Mouse (Mus musculus) intestine, embryonic 16.5 days (tissue): ENCODE data around the gene Gm10972. TPM values are rescaled to one million over a fixed set of nuclear protein-coding genes. Genes with fewer than 3 reads are reported as not detected.
"Not testable (repeated sequence)": the region's sequence is repeated elsewhere in the genome, so short reads cannot be mapped to it uniquely, and the experiment has no call there.

Source experiments
- ATAC-seq: fragments of 200-750 bp; cut with Nextera tagmentation; 2 replicates; pipeline ENCODE4 v1.8.0; 2017; ENCODE audit warnings: moderate TSS enrichment, moderate library complexity
- H3K27ac ChIP-seq: fragments of 300-500 bp; sonication (generic); 2 replicates; pipeline ENCODE4 v1.5.1; 2014; ENCODE audit warnings: mild to moderate bottlenecking, low read length
- H3K27me3 ChIP-seq: fragments of 300-500 bp; sonication (generic); replicated peaks from 2 replicates; pipeline ENCODE4 v1.6.1; 2014; ENCODE audit warnings: low read length, control low read depth, mixed read lengths; ENCODE audit not compliant: control insufficient read depth, insufficient read depth
- H3K36me3 ChIP-seq: fragments of 300-500 bp; sonication (generic); 2 replicates; pipeline ENCODE4 v1.6.1; 2014; ENCODE audit warnings: low read length, control low read depth; ENCODE audit not compliant: control insufficient read depth, insufficient read depth
- H3K4me1 ChIP-seq: fragments of 300-500 bp; sonication (generic); 2 replicates; pipeline ENCODE4 v1.6.1; 2014; ENCODE audit warnings: low read length, control low read depth, mixed read lengths; ENCODE audit not compliant: control insufficient read depth, insufficient read depth
- H3K4me2 ChIP-seq: fragments of 300-500 bp; sonication (generic); 2 replicates; pipeline ENCODE4 v1.6.1; 2014; ENCODE audit warnings: low read depth, low read length, control low read depth
- H3K4me3 ChIP-seq: fragments of 300-500 bp; sonication (generic); 2 replicates; pipeline ENCODE4 v1.5.1; 2014; ENCODE audit warnings: mild to moderate bottlenecking, low read length
- H3K9ac ChIP-seq: fragments of 300-500 bp; sonication (generic); 2 replicates; pipeline ENCODE4 v1.6.1; 2014; ENCODE audit warnings: low read depth, low read length
- H3K9me3 ChIP-seq: fragments of 300-500 bp; sonication (generic); 2 replicates; pipeline ENCODE4 v1.6.1; 2016; ENCODE audit warnings: low read length, control low read depth; ENCODE audit not compliant: control insufficient read depth
- WGBS: fragments of 180-500 bp; shearing (Covaris S2); extraction: QIAGEN DNeasy Blood & Tissue Kit; methylation state at CpG from one replicate; pipeline ENCODE4 v1.1.7; 2014; 5-methylcytosine and 5-hydroxymethylcytosine counted together
- polyA plus RNA-seq: library from polyadenylated mRNA; unstranded; fragments of >200 nt; fragmentation: Nextera tagmentation; extraction: Ambion mirVana; gene quantifications from 2 replicates; pipeline ENCODE4 v1.2.1, GENCODE M21; 2015

Gm10972 gene
- polyA plus RNA-seq, 1 experiment from 2014 or later: not detected

DNA sequence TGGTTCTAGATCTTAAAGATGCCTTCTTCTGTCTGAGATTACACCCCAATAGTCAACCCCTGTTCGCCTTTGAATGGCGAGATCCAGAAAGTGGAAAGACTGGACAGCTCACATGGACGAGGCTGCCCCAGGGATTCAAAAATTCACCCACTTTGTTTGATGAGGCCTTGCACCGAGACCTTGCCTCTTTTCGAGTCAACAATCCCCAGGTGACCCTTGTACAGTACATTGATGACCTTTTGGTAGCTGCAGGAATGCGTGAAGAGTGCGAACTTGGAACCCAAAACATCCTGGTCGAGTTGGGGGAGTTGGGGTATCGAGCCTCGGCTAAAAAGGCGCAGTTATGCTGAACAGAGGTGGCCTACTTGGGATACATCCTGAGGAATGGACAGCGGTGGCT is 37.1 kb downstream of the Gm10972 start:
- not testable (repeated sequence) for H3K36me3 ChIP-seq, H3K27ac ChIP-seq, H3K4me2 ChIP-seq, H3K9ac ChIP-seq, H3K4me1 ChIP-seq, ATAC-seq, H3K9me3 ChIP-seq, H3K27me3 ChIP-seq, H3K4me3 ChIP-seq
- WGBS: 87% methylated on average over 12 of the region's 12 CpGs

- H3K27ac ChIP-seq: no peak overlapping the region
- peak overlapping the region; percentile 35 for H3K4me2 ChIP-seq
- H3K36me3 ChIP-seq: no peaks in the 10 kb centered on the region
- 69% methylated on average over 16 of the region's 16 CpGs for WGBS
- H3K9me3 ChIP-seq: no peaks in the 10 kb centered on the region
- ATAC-seq: peak; percentile 77
- H3K27me3 ChIP-seq: no peaks in the 10 kb centered on the region
- peak overlapping the region; percentile 12; the same call in 1 of the 2 replicates for H3K4me3 ChIP-seq
- H3K9ac ChIP-seq: no peak overlapping the region
- peaks cover 8% of the 10 kb centered on the region for H3K4me1 ChIP-seq
These were observed 37.9 kb downstream of the Gm10972 start for GRCm38 (mm10) chr3:94680783-94681182.

DNA sequence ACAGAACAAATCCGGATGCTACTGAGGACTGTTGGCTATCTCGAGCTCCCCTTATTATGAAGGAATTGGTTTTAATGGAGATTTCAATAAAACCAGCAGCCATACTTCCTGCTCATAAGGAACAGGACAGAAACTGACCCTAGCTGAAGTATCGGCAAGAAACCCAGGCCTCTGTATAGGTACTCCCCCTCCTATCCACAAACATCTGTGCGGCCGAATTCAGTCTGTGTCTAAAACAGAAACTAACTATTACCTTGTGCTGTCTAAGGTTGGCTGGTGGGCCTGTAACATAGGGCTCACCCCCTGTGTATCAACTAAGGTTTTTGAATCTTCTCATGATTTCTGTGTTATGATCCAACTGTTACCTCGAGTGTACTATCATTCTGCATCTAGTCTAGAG is 40.7 kb downstream of the Gm10972 start:
- no peak for ATAC-seq
- no peaks in the 10 kb centered on the region for H3K9me3 ChIP-seq
- H3K27ac ChIP-seq: no peak overlapping the region
- peaks cover 8% of the 10 kb centered on the region for H3K4me1 ChIP-seq
- WGBS: 76% methylated on average over 6 of the region's 6 CpGs
- H3K36me3 ChIP-seq: no peaks in the 10 kb centered on the region
- no peak overlapping the region for H3K9ac ChIP-seq
- no peak overlapping the region for H3K4me3 ChIP-seq
- H3K27me3 ChIP-seq: no peaks in the 10 kb centered on the region
- no peak overlapping the region for H3K4me2 ChIP-seq

GRCm38 (mm10) chr3:94685989-94686772 is 43.3 kb downstream of the Gm10972 start:
- not testable (repeated sequence) for H3K4me2 ChIP-seq, H3K27ac ChIP-seq, H3K36me3 ChIP-seq, H3K9me3 ChIP-seq, H3K4me3 ChIP-seq, H3K9ac ChIP-seq, ATAC-seq, H3K4me1 ChIP-seq, H3K27me3 ChIP-seq
- WGBS: 95% methylated on average over 8 of the region's 8 CpGs

- H3K4me3 ChIP-seq, H3K36me3 ChIP-seq, H3K4me2 ChIP-seq, ATAC-seq, H3K9ac ChIP-seq, H3K27me3 ChIP-seq, H3K4me1 ChIP-seq, H3K27ac ChIP-seq, H3K9me3 ChIP-seq: not testable (repeated sequence)
- 93% methylated on average over 3 of the region's 3 CpGs for WGBS
These were observed 45.8 kb downstream of the Gm10972 start for GRCm38 (mm10) chr3:94688698-94689097.

DNA sequence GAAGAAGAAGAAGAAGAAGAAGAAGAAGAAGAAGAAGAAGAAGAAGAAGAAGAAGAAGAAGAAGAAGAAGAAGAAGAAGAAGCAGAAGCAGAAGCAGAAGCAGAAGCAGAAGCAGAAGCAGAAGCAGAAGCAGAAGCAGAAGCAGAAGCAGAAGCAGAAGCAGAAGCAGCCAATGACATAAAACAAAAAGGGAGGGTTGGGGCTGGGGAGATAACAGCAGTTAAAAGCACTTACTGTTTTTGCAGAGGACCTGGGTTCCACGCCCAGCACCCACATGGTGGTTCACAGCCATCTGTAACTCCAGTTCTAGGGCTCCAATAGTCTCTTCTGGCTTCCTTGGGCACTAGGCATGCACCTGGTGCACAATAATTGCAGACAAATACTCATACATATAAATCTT is 46.3 kb downstream of the Gm10972 start:
- not testable (repeated sequence) for ATAC-seq, H3K9ac ChIP-seq, H3K9me3 ChIP-seq, H3K4me1 ChIP-seq, H3K27ac ChIP-seq, H3K27me3 ChIP-seq, H3K4me3 ChIP-seq, H3K4me2 ChIP-seq, H3K36me3 ChIP-seq
- 88% methylated on average over 1 of the region's 1 CpGs for WGBS

GRCm38 (mm10) chr3:94690162-94690561 is 47.2 kb downstream of the Gm10972 start:
- not testable (repeated sequence) for H3K36me3 ChIP-seq, H3K27ac ChIP-seq, H3K27me3 ChIP-seq, H3K4me2 ChIP-seq, H3K4me1 ChIP-seq, H3K4me3 ChIP-seq, H3K9me3 ChIP-seq, H3K9ac ChIP-seq
- WGBS: 57% methylated on average over 6 of the region's 6 CpGs
- ATAC-seq: peak; percentile 58

DNA sequence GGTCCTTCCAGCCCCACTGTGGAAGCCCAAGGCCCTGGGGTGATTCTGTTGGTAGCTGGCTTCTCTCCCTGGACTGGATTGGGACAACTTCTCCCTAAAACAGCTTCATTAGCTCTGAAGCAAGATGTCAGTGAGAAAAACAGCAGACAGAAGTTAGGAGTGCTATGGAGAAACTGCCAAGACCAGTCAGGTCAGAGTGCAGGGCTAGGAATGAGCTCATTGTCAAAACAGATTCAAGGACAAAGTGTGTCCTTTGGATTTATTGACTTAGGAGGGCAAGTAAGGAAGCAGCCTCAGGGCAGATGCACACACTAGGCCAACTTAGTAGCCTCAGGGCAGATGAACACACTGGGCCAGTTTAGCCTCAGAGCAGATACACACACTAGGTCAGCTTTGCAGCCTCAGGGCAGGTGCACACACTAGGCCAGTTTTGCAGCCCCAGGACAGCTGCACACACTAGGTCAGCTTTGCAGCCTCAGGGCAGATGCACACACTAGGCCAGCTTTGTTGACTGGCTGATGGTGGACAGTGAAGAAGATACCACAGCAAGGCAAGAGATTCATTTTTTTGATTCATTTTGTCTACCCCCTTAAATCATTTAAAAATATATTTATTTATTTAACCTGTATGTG is 47.8 kb downstream of the Gm10972 start:
- ATAC-seq: peak; percentile 53
- H3K27me3 ChIP-seq: no peaks in the 10 kb centered on the region

GRCm38 (mm10) chr3:94691694-94692093 is 48.8 kb downstream of the Gm10972 start:
- H3K27me3 ChIP-seq, H3K4me2 ChIP-seq, H3K9ac ChIP-seq, H3K36me3 ChIP-seq, H3K9me3 ChIP-seq, H3K27ac ChIP-seq, H3K4me1 ChIP-seq, ATAC-seq, H3K4me3 ChIP-seq: not testable (repeated sequence)
- WGBS: 89% methylated on average over 4 of the region's 4 CpGs

More for the DNA sequence above, 47.8 kb downstream of the Gm10972 start:
- Histone ChIP-seq H3K4me1 (no peaks in the 10 kb centered on the region; the same call in 1 of the 2 replicates), H3K4me3 (no peak overlapping the region), H3K9me3 (no peaks in the 10 kb centered on the region), H3K4me2 (no peak overlapping the region), H3K9ac (no peak overlapping the region), H3K36me3 (no peaks in the 10 kb centered on the region), H3K27ac (no peak overlapping the region; the same call in 1 of the 2 replicates)
